Mouse (Mus musculus) spleen, adult 18-20 months (tissue): ENCODE results near the gene Dapk2.
"Not testable (repeated sequence)": the region's sequence is repeated elsewhere in the genome, so short reads cannot be mapped to it uniquely, and the experiment has no call there.

ENCODE experiments used
- DNase-seq, 2 experiments: peaks; one replicate each; pipeline ENCODE4 v3.0.0; 2022; ENCODE audit warnings: mixed read lengths in 2 of 2

The Dapk2 gene

DNA sequence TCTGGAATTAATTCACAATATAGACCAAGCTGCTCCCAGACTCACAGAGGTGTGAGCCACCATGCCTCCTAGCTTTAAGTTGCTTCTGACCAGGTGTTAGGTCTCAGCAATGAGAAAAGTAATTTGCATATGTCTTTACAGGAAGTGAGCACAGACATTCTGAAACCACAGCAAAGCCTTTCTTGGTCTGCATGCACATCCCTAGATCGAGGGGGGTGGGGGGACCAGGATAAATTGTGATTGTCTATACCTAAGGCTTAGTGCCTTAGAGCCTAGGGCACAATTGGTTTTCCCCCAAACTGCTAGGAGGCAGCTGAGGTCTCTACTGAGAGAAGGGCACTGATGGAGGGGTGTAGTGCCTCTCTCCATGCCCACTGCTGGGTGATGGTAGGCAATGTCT lies 122.5 kb downstream of the Dapk2 start:
- DNase-seq: peak; percentile 44 to 54

DNA sequence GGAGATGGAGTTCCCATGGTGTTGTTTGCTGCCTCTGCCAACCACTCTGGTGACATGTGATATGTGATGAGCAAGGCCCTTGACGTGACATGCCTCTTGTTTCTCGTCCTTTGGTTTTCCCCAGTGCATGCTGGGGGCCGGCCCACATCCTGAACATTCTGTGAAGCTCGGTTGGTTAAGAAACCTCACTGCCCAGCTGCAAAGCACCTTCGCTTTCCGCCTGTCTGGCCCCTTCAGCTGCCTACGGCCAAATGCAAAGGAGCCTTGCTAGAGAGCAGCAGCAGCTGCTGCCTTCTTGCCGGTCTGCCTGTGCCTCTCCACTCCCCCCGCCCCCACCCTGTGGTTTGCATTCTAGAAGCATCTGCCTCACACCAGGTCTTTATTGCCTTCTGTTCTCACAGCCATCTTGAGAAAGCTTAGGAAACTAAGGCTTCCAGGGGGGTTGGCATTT lies 123.5 kb downstream of the Dapk2 start:
- DNase-seq: peak; percentile 62 to 81

GRCm38 (mm10) chr9:66282582-66282981 lies 124.6 kb downstream of the Dapk2 start:
- DNase-seq: no peak

GRCm38 (mm10) chr9:66283565-66284203 lies 125.7 kb downstream of the Dapk2 start:
- DNase-seq: peak; percentile 59 to 80

DNA sequence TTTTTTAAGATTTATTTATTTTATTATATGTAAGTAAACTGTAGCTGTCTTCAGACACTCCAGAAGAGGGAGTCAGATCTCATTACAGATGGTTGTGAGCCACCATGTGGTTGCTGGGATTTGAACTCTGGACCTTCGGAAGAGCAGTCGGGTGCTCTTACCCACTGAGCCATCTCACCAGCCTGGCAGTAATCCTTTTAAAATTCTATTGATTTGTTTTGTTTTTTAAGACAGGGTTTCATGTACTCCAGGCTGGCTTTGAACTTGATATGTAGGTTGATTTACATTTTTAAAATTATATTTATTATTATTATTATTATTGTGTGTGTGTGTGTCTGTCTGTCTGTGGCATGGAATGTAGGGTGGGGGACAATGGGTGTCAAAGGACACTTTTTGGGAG lies 127.2 kb downstream of the Dapk2 start:
- not testable (repeated sequence) for DNase-seq

- DNase-seq: no peak
Measured at GRCm38 (mm10) chr9:66285901-66286300, 127.9 kb downstream of the Dapk2 start.

DNA sequence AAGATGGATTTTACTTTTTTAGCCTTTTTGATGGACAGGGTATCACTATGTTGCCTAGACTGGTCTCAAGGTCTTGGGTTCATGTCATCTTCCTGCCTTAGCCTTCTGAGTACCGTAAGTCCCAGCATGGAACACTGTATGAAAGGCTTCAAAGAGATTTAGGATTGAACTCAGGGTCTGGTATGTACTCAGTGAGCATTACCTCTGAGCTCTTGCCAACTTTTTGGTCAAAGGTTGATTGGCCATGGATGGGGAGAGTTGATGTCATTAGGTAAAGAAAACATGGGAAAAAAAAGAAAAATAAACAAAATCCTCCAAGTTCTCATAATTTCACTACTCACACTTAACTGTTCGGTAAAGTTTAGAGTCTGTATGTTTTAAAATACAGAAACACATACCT lies 132.7 kb downstream of the Dapk2 start:
- no peak for DNase-seq

DNA sequence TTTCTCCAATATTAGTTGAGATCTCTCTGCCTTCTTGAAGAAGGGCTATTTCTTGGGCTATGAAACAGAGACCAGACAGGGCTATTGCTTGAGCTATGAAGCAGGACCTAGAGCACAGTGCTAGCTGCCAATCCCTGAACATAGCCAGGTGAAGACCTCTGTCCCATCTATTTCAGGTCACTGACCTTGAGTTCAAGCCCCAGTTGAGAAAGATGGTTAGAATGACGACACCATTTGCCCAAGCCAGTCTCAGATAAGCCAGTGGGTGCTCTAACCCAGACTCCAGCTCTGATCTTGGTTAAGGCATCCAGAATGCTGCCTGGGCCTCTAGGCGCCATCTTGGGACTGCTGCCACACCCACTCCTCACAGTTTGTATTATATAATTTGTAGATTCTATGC lies 135.3 kb downstream of the Dapk2 start:
- DNase-seq: no peak

DNA sequence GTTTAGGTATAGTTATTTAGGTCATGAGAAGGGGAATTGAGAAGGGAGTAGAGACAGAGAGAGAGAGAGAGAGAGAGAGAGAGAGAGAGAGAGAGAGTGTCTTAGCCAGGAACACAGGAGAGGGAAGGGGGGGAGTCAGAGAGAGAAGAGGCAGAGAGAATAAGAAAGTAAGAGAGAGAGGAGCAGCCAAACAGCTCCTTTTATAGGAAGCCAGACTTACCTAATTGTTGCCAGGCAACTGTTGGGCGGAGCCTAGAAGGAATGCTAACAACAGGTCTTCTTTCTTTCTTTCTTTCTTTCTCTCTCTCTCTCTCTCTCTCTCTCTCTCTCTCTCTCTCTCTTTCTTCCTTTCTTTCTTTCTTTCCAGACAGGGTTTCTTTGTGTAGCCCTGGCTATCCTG lies 136.2 kb downstream of the Dapk2 start:
- no peak for DNase-seq

DNA sequence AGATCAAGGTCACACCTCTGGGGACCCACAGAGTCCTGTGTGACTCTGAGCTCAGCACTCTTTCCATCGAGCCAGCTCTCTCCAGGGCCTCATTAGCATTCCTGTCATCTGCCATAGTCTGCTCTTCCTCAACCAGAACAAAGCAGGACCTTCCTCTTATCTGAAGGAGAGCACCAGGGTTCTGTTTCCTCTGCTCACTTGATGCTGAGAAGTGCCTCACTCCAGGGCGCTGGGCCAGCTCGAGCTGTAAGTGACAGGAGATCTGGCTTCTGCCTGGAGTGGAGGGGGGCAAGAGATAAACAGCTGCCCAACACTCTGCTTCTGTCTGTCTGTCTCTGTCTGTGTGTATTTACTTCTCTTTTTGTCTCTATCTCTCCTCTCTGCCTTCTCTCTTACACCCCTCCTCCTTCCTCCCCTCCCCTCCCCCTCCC lies 137.0 kb downstream of the Dapk2 start:
- DNase-seq: peak in 1 of 2 experiments; percentile 13

GRCm38 (mm10) chr9:66295577-66296120 lies 137.6 kb downstream of the Dapk2 start:
- no peak for DNase-seq

DNA sequence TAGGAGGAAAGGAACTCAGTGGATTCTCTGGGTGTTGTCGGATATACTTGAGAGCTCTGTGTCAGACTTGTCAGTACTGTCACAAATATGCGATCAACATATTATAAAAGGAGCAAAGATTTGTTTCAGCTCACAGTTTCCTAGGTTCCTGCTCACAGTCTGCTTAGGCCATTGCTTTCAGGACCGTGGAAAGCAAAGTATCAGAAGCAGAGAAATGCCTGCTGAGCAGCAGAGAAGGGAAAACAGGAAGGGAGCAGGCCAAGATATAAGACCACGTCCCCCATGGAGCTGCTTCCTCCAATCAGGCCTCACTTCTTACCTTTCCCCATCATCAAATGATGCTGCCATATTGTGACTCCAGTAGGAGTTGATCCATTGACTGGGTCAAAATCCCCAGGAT lies 140.8 kb downstream of the Dapk2 start:
- no peak for DNase-seq

GRCm38 (mm10) chr9:66300448-66301027 lies 142.5 kb downstream of the Dapk2 start:
- DNase-seq: no peak

- no peak for DNase-seq
Measured at GRCm38 (mm10) chr9:66304320-66305090, 146.5 kb downstream of the Dapk2 start.

DNA sequence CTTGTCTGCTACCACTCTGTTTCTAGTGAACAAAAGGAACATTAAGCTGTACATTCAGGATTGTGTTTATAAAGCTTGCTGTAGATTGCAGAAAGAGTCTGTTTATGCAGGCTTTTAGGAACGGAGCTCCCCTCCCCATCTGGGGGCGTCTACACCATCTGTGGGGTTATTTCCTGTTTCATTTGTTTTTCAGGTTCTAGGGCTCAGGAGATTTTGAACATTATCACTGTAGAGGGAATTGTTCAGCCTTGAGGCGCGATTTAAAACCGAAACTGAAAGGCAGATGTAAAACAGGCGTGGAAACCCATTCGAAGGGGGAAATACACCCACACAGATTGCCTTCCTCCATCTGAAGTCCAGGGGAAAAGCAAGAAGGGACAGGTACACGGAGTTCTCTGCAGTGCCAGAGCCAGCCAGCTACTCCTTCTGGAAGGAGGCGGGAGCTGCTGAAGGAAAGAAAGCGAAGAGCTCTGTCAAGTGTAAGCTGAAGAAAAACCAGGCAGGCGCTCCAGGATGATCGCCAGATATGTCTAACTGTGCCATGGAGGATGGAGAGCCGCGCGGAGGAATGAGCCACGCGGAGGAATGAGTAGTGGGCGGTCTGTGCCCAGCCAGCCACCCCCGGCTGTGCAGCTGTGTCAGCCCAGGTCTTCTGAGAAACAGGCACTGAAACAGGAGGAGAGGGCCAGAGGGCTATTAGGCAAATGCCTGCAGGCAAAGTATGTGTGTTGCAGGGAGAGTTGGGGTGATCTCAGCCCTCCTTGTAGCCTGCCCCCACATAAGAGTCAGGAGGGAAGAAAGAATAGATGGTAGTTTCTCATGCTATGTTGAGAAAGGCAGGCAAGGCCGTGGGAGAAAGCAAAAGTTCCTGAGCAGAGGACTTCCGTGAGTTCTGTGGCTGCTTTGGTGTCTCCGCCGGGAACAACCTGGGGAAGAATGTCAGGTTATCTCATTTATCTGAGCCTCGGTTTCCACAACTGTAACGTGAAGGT lies 147.4 kb downstream of the Dapk2 start:
- DNase-seq: peak; percentile 12 to 42

DNA sequence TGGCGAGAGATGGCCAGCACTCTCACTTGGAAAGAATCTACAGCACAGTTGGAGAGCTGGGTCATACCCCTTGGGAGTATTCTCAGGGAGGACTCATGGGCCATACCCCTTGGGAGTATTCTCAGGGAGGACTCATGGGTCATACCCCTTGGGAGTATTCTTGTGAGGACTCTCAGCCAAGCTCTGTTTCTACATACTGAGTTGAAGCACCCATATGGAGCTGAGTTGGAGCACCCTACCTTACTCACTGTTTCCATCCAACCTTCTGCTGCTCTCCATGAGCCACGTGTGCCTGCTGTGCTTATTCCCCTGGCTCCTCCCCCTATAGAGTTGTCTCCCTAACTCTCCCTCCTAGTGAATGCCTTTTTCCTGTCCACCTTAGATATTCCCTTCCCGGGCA lies 148.4 kb downstream of the Dapk2 start:
- DNase-seq: no peak

- DNase-seq: no peak
Measured at GRCm38 (mm10) chr9:66307341-66307740, 149.3 kb downstream of the Dapk2 start.

DNA sequence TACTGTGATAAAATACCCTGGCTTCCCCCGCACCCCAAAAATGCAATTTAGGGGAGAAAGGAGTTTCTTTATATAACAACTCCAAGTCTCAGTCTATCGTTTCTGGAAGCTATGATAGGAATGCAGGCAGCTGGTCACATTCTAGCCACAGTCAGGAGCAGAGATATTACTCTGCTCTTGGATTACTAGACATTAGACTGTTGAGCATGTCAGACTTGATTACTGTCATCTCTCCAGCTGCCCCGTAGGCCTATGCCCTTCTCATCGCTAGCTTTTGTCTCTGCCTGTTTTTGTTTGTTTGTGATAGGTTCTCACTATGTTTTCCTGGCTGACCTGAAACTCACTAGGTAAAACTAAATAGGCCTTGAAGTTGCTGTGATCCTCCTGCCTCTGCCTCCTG lies 150.7 kb downstream of the Dapk2 start:
- no peak for DNase-seq

DNA sequence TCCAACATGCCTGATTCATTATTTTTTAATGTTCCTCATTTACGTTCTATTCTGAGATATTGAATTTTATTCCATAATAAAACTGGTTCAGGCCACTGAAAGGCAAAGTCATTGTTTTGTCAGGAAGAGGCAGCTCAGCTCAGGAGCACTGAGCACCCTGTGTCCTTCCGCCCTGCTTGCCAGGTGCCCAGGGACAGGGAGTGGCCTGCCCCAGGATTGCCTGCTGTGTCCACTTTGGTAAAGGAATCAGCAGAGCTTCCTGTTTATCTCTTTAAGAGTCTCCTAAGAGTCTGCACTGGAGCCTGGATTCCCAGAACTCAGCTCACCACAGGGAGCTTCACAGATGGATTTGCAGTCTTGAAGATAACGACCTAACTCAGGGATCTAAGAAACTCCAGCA lies 153.4 kb downstream of the Dapk2 start:
- no peak for DNase-seq

DNA sequence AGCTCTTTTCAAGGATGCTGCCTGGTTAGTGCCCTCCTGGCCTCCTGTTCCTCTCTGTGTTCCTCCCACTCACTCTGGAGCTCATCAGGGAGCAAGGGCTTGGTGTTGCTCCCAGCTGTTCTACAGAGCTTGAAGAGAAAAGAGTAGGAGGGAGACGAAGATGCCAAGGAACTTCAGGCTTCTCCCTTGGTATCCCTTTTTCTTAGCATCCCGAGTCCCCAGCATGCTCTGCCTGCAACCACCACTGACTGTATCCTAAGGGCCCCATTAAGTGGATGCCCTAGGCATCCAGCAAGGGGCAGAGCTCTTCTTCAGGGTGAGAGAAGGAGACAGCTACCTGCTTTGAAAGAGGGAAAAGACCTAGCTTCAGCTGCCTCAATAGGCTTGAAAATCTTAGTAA lies 158.6 kb downstream of the Dapk2 start:
- no peak for DNase-seq
